Mouse (Mus musculus): ENCODE results near the gene Nol11. TPM values are rescaled to one million over a fixed set of nuclear protein-coding genes. Genes with fewer than 3 reads are reported as not detected.

Nol11 gene
- polyA plus RNA-seq, 1 experiment from 2014 or later, result 76.8 TPM

Other genes with a start within 250 kb of the Nol11 start
- gene Kpna2, start 189.8 kb downstream of the Nol11 start, polyA plus RNA-seq (2014; fragmentation: Nextera tagmentation; extraction: Ambion mirVana), result 764 and 777 TPM in 2 replicates
- gene 1810010H24Rik, start 163.7 kb downstream of the Nol11 start, polyA plus RNA-seq (2014; fragmentation: Nextera tagmentation; extraction: Ambion mirVana), result 2.5 and 4.2 TPM in 2 replicates
- gene Bptf, start 57.3 kb downstream of the Nol11 start, polyA plus RNA-seq (2014; fragmentation: Nextera tagmentation; extraction: Ambion mirVana), result 49.6 and 50.6 TPM in 2 replicates

Measured in forebrain, embryonic 11.5 days (tissue).